Mouse (Mus musculus) lung, adult 2 months (tissue): ENCODE measurements around the gene Unkl.

Source experiments
- CTCF ChIP-seq: fragments of 200-500 bp; IDR thresholded peaks from 2 replicates; pipeline ENCODE4 v1.5.1; 2011; ENCODE audit warnings: mild to moderate bottlenecking, low read length, control low read depth; ENCODE audit not compliant: insufficient read depth
- POLR2A ChIP-seq: fragments of 200-500 bp; IDR thresholded peaks from 2 replicates; pipeline ENCODE4 v1.6.1; 2011; ENCODE audit warnings: low read depth, mild to moderate bottlenecking, control low read depth, low read length, borderline replicate concordance; ENCODE audit errors: extremely low read depth

- no peak for TF ChIP-seq CTCF
- no peak for TF ChIP-seq POLR2A
Observed at GRCm38 (mm10) chr17:25275833-25276232, 87.6 kb downstream of the Unkl start.
